Mouse (Mus musculus): ENCODE results near the gene Zfp575.

- TF ChIP-seq POLR2A (IDR thresholded peaks at IDR 0.05; ENCODE audit: borderline replicate concordance, extremely low read depth, low read depth, low read length), result no peak
- no peak for TF ChIP-seq CTCF (IDR thresholded peaks at IDR 0.05; ENCODE audit: insufficient read depth, low read length)
Measured at GRCm38 (mm10) chr7:24539686-24540085, 47.8 kb downstream of the Zfp575 start.

Data from lung, adult 2 months (tissue).